In genomic region chr9:110062861-110063260, GRCm38 (mm10) we compare ENCODE assay signal across 14 mouse cellular contexts.
"Had no signal": no experiment of that assay in that cellular context is flagged by ENCODE, and none has a peak within 500 bp of the region (broad histone marks: within the 10 kb centered on the region; RNA-seq: fewer than 3 reads in every experiment).

No protein-coding gene starts in this region.

- H3K9me3 ChIP-seq: limb, embryonic 13.5 days; neural tube, embryonic 12.5 days; stomach, embryonic 15.5 days had no signal

- H3K4me3 ChIP-seq: limb, embryonic 13.5 days; neural tube, embryonic 12.5 days; stomach, embryonic 15.5 days had no signal

- H3K27ac ChIP-seq: kidney, postnatal 0 days; limb, embryonic 13.5 days; liver, embryonic 14.5 days; neural tube, embryonic 12.5 days; stomach, embryonic 15.5 days had no signal

- ATAC-seq: intestine, postnatal 0 days had no signal

- H3K9ac ChIP-seq: limb, embryonic 13.5 days; liver, embryonic 14.5 days; neural tube, embryonic 12.5 days; stomach, embryonic 15.5 days had no signal

- H3K4me1 ChIP-seq: limb, embryonic 13.5 days; neural tube, embryonic 12.5 days; stomach, embryonic 15.5 days had no signal

- H3K4me2 ChIP-seq: limb, embryonic 13.5 days; neural tube, embryonic 12.5 days; stomach, embryonic 15.5 days had no signal

- H3K27me3 ChIP-seq: limb, embryonic 13.5 days; neural tube, embryonic 12.5 days; stomach, embryonic 15.5 days had no signal

- DNase-seq: kidney, adult 8-10 months; kidney, postnatal 36 days; left cerebral cortex, postnatal 4 days; lung, adult 18-20 months; midbrain, embryonic 14.5 days; retina, postnatal 1 day; right cerebral cortex, postnatal 4 days; spleen, adult 18-20 months had no signal
